Mouse (Mus musculus): ENCODE measurements around the gene Ntf5.
A peak's percentile ranks its signal among the peaks of the same experiment; 100 is the strongest.
"Not testable (repeated sequence)": the region's sequence is repeated elsewhere in the genome, so short reads cannot be mapped to it uniquely, and the experiment has no call there.

Gene Ntf5

DNA sequence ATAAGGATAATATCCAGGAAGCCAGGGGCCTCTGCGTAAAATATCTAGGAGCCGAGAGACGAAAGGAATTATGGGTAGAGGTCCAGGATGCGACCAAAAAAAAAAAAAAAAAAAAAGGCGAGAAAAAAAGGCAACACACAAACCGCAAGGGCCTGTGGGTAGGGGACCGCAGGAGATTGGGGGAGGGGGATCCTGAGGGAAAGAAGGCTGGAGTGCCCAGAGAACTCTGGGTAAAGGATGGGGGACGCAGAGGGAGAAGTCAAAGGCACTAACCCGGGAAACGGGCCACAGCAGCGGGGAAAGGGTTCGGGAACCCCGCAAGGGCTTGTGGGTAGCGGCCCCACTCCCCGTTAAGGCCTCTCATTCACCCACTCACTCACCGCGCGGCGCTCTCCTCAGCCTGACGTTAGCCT lies 18.4 kb upstream of the Ntf5 start:
- H3K27me3 ChIP-seq (ENCODE audit: control insufficient read depth, insufficient read depth, low read length, poor library complexity, severe bottlenecking), result no peaks in the 10 kb centered on the region; the same call in 1 of the 2 replicates
- DNase-seq (ENCODE audit: low read depth, low spot score), result no peak

DNA sequence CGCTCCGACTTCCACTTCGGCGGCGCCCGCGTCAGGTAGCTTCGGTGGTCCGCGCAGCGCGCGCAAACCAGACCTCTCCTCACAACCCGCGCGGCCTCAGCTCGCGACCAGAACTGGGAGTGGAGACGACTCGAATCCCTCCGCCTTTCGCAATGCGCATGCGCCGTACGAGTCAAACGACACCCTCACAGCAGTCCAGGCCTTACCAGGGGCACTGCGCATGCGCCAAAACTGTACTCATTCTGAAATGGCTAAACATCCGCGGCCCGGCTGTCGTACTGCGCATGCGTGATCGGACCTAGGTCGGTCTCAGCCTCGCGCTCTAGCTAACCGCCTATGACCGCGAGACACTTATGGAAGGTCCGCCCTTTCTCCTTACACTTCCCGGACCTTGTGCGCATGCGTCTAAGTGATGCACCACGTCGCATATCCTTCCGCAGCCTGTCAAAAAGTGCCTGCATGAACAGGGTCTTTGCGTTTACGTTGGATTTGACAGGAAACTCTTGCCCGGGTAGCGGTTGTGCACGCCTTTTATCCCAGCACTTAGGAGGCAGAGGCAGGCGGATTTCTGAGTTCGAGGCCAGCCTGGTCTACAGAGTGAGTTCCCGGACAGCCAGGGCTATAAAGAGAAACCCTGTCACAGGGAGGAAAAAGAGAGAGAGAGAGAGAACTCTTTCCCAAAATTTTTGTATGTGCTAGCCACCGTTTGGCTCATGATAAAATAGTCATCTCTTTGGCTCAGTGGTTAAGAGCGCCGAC lies 17.7 kb upstream of the Ntf5 start, which contains the start of gene Snrnp70:
Gene Snrnp70 (minus strand): TSS at position 165 of the 759 bp plus-strand sequence.
- peak; percentile 100 for DNase-seq (ENCODE audit: low read depth, low spot score)
- H3K36me3 ChIP-seq (ENCODE audit: control insufficient read depth, insufficient read depth, low read length, poor library complexity, severe bottlenecking), result peaks cover 7% of the 10 kb centered on the region
- no peaks in the 10 kb centered on the region; the same call in 1 of the 2 replicates for H3K27me3 ChIP-seq (ENCODE audit: control insufficient read depth, insufficient read depth, low read length, poor library complexity, severe bottlenecking)

More for the DNA sequence above, 18.4 kb upstream of the Ntf5 start:
- H3K36me3 ChIP-seq (ENCODE audit: control insufficient read depth, insufficient read depth, low read length, poor library complexity, severe bottlenecking), result peaks cover 10% of the 10 kb centered on the region

DNA sequence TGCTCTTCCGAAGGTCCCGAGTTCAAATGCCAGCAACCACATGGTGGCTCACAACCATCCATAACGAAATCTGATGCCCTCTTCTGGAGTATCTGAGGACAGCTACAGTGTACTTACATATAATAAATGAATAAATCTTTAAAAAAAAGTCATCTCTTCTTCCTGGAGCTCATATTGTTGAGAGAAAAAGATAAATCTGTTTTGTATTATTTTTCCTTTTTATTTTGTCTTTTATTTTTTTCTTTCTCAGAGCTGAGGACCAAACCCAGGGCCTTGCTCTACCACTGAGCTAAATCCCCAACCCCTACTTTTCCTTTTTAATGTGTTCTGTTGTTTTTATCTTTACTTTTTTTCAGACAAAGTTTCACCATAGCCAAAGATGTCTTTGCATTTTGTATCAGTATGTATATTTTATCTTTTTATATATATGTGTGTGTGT lies 17.1 kb upstream of the Ntf5 start:
- H3K27me3 ChIP-seq (ENCODE audit: control insufficient read depth, insufficient read depth, low read length, poor library complexity, severe bottlenecking); H3K36me3 ChIP-seq (ENCODE audit: control insufficient read depth, insufficient read depth, low read length, poor library complexity, severe bottlenecking); DNase-seq (ENCODE audit: low read depth, low spot score): not testable (repeated sequence)

DNA sequence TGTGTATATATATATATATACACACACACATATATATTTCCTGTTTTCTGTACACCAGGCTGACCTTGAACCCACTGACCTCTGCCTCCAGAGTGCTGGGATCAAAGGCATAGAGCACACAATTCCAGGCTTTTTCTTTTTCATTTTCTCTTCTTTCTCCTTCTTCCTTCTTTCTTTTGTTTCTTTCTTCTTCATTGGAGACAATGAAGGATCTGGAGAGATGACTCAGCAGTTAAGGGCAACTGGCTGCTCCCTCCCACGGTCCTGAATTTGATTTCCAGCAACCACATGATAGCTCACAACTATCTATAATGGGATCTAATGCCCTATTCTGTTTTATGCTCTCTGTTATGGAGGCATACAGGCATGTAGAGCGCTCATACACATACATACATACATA lies 16.7 kb upstream of the Ntf5 start:
- Histone ChIP-seq H3K36me3 (ENCODE audit: control insufficient read depth, insufficient read depth, low read length, poor library complexity, severe bottlenecking) (peaks cover 5% of the 10 kb centered on the region), H3K27me3 (ENCODE audit: control insufficient read depth, insufficient read depth, low read length, poor library complexity, severe bottlenecking) (no peaks in the 10 kb centered on the region; the same call in 1 of the 2 replicates)
- no peak for DNase-seq (ENCODE audit: low read depth, low spot score)

DNA sequence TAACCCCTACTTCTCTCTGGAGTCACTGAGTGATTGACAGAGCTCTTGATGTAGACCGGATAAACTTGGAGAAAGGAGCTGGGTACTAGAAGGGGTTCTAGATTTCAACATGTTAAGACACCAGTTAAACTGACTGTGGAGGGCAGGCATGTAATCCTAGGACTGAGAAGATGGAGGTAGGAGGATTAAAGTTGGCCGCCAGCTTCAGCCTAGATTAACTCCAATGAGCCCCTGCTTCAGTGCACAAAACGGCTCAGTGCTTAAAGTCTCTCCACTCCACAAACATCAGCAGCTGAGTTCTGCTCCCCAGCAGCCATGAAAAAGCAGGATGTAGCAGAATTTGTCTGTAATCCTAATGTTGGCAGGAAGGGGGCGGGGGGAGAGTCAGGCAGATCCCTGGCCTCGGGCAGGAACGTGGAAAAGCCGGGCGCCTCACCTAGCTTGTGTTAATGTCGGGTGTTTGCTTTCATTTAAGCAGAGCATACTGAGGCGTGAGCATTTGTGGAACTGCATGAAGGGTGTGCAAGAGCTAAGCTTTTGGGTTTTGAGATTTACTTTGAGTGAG lies 11.9 kb upstream of the Ntf5 start:
- Histone ChIP-seq H3K27me3 (ENCODE audit: control insufficient read depth, insufficient read depth, low read length, poor library complexity, severe bottlenecking) (no peaks in the 10 kb centered on the region; the same call in 1 of the 2 replicates), H3K36me3 (ENCODE audit: control insufficient read depth, insufficient read depth, low read length, poor library complexity, severe bottlenecking) (no peaks in the 10 kb centered on the region)
- no peak for DNase-seq (ENCODE audit: low read depth, low spot score)

DNA sequence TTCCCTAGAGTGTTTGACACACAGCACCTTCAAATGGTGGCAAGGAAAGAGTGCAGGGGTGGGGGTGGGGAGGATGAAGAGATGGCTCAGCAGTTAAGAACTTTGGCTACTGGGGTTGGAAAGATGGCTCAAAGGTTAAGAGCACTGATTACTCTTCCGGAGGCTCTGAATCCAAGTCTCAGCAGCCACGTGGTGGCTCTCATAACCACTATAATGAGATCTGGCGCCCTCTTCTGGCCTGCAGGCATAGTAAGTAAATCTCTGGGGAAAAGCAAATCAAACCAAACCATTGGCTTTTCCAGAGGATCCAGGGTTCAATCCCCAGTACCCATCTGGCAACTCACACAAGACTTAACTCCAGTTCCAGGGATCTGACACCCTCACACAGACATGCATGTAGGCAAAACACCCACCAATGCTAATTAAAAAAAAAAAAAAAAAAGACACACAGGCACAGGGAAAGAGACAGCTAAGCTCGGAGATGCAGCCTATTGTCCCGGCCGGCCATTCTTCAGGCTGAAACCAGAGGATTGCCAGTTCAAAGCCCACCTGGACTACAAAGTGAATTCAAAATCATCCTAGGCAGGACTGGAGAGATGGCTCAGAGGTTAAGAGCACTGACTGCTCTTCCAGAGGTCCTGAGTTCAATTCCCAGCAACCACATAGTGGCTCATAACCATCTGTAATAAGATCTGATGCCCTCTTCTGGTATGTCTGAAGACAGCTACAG lies 9.8 kb upstream of the Ntf5 start:
- H3K27me3 ChIP-seq (ENCODE audit: control insufficient read depth, insufficient read depth, low read length, poor library complexity, severe bottlenecking), result no peaks in the 10 kb centered on the region; the same call in 1 of the 2 replicates
- H3K36me3 ChIP-seq (ENCODE audit: control insufficient read depth, insufficient read depth, low read length, poor library complexity, severe bottlenecking), result no peaks in the 10 kb centered on the region
- DNase-seq (ENCODE audit: low read depth, low spot score), result peak; percentile 84

DNA sequence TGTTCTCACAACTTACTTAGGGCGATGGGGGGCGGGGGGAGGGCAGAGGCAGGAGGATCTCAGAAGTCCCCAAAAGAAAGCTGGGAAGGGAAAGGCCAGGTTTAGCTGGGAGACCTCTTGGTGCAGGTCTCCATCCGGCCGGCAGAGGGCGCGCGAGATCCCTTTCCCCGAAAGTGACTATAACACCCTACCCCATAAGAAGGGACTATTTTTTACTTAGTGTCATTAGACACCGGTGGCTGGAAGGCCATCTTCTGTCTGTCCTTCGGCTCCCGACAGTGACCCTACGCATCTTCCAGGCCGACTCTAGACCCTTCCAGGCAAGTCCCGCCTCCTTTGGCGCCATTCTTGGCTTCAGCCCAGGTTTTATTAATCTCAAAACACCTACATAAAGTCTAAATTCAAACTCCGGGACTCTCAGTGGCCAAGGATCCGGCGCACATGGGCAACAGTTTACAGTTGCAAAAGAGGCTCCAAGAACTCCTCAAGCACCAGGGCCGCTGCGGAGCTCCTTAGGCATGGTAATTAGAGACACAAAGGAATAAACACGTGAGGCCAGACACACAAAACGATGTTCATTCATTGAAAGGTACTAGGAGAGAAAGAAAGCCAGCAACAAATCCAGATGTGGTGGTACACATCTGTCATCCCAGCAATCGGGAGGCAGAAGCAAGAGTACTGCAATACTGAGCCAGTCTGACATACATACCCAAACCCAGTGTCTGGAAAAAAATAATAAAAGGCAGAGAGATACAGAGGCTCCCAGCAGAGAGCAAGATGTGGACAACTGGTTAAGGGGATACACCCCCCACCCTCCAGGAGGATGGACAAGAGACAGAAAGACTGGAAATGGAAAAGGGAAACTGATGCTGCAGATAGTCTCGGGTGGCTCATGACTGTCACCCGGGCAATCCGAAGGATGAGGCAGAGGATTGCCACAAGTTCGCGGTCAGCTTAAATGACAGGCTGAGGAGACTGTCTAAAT lies 8.1 kb upstream of the Ntf5 start, which contains the start of gene Kcna7:
Gene Kcna7 (plus strand): TSS at position 563 of the 985 bp plus-strand sequence.
- H3K36me3 ChIP-seq (ENCODE audit: control insufficient read depth, insufficient read depth, low read length, poor library complexity, severe bottlenecking), result no peaks in the 10 kb centered on the region
- peak; percentile 70 for DNase-seq (ENCODE audit: low read depth, low spot score)
- H3K27me3 ChIP-seq (ENCODE audit: control insufficient read depth, insufficient read depth, low read length, poor library complexity, severe bottlenecking), result no peaks in the 10 kb centered on the region; the same call in 1 of the 2 replicates

DNA sequence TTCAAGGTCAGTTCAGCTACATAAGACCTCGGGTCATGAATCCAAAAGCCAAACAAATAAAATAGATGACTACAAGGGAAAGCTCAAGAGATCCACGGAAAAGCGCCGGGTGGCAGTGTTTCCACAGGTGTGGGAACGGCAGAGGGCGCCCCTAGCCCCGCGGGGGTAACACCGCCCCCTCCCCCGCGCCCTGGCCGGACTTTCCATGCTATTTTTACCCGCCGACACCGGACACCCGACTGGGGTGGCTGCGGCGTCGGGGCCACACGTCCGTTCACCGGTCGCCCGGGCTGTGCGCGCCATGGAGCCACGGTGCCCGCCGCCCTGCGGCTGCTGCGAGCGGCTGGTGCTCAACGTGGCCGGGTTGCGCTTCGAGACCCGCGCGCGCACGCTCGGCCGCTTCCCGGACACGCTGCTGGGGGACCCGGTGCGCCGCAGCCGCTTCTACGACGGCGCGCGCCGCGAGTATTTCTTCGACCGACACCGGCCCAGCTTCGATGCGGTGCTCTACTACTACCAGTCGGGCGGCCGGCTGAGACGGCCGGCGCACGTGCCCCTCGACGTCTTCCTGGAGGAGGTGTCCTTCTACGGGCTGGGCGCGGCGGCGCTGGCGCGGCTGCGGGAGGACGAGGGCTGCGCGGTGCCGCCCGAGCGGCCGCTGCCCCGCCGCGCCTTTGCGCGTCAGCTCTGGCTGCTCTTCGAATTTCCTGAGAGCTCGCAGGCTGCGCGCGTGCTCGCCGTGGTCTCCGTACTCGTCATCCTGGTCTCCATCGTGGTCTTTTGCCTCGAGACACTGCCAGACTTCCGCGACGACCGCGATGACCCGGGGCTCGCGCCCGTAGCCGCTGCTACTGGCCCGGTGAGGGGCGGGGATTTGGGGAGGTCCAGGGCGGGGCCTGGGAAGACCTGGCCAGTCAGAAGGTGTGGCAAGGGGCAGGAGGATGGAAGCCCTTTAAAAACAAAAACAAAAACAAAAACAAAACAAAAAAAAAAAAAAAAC lies 7.0 kb upstream of the Ntf5 start:
- H3K36me3 ChIP-seq (ENCODE audit: control insufficient read depth, insufficient read depth, low read length, poor library complexity, severe bottlenecking), result no peaks in the 10 kb centered on the region
- DNase-seq (ENCODE audit: low read depth, low spot score), result peak; percentile 39
- no peaks in the 10 kb centered on the region; the same call in 1 of the 2 replicates for H3K27me3 ChIP-seq (ENCODE audit: control insufficient read depth, insufficient read depth, low read length, poor library complexity, severe bottlenecking)

DNA sequence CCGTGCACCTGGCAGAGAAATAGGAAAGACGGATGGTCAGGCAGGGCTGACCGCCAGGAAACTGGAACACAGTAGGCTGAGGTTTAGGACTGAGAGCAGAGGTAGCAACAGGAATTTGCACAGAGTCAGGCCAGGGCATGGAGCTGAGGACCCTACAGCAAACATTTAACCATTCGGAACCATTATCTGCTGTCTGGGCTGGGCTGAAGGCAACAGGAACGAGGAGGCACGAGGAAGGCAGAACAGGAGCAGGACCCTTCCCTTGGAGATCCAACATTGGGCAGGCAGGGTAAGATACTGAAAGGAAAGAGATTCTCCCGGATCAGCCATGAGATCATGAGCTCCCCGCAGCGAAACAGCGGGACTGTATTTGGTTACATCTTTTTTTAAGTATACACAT lies 5.7 kb upstream of the Ntf5 start:
- H3K27me3 ChIP-seq (ENCODE audit: control insufficient read depth, insufficient read depth, low read length, poor library complexity, severe bottlenecking), result no peaks in the 10 kb centered on the region; the same call in 1 of the 2 replicates
- no peaks in the 10 kb centered on the region for H3K36me3 ChIP-seq (ENCODE audit: control insufficient read depth, insufficient read depth, low read length, poor library complexity, severe bottlenecking)
- DNase-seq (ENCODE audit: low read depth, low spot score), result no peak

DNA sequence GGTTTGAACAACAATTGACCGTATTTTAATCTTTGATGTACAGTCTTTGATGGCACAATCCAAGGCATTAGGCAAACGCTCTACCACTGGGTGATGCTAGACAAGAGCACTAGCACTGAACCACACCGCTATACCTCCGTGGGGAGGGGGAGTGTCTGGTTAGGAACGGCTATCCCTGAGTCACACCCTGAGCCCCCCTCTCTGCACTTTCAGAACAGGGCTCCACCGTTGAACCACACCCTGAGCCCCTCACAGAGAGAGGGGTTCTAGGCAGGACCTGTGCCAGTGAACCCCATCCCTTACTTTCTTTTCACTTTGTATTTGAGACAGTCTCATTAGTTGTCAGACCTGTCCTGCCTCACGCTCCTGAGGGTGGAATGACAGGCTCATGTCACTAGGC lies 5.1 kb upstream of the Ntf5 start:
- H3K36me3 ChIP-seq (ENCODE audit: control insufficient read depth, insufficient read depth, low read length, poor library complexity, severe bottlenecking), result no peaks in the 10 kb centered on the region
- H3K27me3 ChIP-seq (ENCODE audit: control insufficient read depth, insufficient read depth, low read length, poor library complexity, severe bottlenecking), result no peaks in the 10 kb centered on the region; the same call in 1 of the 2 replicates
- DNase-seq (ENCODE audit: low read depth, low spot score), result no peak

DNA sequence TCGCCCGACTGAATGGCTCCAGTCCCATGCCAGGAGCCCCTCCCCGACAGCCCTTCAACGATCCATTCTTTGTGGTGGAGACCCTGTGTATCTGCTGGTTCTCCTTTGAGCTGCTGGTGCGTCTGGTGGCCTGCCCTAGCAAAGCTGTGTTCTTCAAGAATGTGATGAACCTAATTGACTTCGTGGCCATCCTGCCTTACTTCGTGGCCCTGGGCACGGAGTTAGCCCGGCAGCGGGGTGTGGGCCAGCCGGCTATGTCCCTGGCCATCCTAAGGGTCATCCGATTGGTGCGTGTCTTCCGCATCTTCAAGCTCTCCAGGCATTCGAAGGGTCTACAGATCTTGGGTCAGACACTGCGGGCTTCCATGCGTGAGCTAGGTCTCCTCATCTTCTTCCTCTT lies 4.5 kb upstream of the Ntf5 start:
- H3K36me3 ChIP-seq (ENCODE audit: control insufficient read depth, insufficient read depth, low read length, poor library complexity, severe bottlenecking), result no peaks in the 10 kb centered on the region
- H3K27me3 ChIP-seq (ENCODE audit: control insufficient read depth, insufficient read depth, low read length, poor library complexity, severe bottlenecking), result no peaks in the 10 kb centered on the region; the same call in 1 of the 2 replicates
- no peak for DNase-seq (ENCODE audit: low read depth, low spot score)

DNA sequence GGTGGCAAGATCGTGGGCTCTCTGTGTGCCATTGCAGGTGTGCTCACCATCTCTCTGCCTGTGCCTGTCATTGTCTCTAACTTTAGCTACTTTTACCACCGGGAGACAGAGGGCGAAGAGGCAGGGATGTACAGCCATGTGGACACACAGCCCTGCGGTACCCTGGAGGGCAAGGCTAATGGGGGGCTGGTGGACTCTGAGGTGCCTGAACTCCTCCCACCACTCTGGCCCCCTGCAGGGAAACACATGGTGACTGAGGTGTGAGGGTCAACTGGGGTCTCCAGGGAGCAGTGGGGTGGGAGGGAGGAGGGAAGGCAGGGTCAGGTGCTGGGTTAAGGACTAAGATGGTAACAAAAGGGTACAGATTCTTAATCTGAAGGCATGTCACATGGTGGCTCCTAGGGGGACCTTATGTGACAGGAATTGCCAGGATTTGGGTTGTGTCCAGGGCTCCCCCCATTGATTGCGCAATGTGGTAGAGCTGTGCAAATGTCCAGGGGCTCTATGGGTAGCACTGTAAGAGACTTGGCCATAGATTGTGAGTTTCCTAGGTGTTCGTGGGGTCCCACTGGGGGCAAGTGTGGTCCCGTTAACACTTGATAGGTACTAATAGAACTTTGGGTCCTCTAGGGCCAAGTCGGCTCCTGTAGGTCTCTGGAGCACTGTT lies 3.9 kb upstream of the Ntf5 start:
- no peak for DNase-seq (ENCODE audit: low read depth, low spot score)
- Histone ChIP-seq H3K36me3 (ENCODE audit: control insufficient read depth, insufficient read depth, low read length, poor library complexity, severe bottlenecking) (no peaks in the 10 kb centered on the region), H3K27me3 (ENCODE audit: control insufficient read depth, insufficient read depth, low read length, poor library complexity, severe bottlenecking) (no peaks in the 10 kb centered on the region; the same call in 1 of the 2 replicates)
